Mouse (Mus musculus) ovary, adult 18-20 months (tissue): ENCODE measurements around the gene Hspa2.

Source experiments
- DNase-seq: peaks from one replicate; pipeline ENCODE4 v3.0.0; 2022; ENCODE audit warnings: low spot score, mixed read lengths

The Hspa2 gene

DNA sequence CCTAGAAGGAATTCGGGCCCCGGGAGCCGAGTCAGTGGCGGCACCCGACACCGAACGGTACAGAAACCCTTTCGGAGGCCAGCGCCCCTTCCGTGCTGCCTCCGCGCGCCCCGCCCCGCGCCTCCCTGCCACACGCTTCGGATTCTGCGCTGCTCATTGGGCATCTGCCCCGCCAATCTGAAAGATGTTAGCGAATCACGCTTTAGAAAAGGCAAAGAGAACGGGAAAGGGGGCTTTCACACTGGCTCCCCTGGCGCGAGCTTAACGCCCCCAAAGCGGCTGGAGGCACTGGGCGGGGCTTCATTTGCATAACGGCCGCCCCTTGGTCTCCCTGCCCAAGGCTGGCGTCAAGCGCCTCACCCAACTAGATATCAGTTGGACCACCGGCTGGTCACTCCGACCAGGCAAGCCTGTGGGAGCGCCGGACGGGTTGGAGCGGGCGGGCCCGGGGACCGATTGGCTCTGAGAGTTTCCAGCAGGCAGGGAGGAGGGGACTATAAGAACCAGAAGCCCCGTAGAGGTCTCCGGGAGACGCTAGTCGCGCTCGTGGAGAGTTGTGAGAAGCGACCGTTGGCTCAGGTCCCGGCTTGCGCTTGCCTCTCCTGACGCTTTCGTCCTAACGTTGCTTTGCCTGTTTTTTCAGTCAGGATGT, at the start of gene Hspa2:
Gene Hspa2, plus strand, starts transcription at position 291 of the 652 bp plus-strand sequence.
- DNase-seq: peak; percentile 100

DNA sequence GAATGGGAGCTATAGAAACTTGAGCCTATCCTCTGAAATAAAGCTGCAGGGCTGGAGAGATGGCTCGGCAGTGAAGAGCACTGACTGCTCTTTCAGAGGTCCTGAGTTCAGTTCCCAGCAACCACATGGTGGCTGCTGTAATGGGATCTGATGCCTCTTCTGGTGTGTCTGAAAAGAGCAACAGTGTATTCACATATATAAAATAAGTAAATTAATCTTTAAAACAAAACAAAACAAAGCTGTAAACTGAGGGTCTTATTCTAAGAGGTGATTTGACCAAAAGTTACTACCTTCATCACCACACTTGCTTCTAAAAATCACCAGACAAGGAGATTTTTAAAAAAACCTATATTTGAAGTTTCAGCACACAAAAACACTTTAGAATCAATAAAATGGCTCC, 43.1 kb upstream of the Hspa2 start:
- no peak for DNase-seq

DNA sequence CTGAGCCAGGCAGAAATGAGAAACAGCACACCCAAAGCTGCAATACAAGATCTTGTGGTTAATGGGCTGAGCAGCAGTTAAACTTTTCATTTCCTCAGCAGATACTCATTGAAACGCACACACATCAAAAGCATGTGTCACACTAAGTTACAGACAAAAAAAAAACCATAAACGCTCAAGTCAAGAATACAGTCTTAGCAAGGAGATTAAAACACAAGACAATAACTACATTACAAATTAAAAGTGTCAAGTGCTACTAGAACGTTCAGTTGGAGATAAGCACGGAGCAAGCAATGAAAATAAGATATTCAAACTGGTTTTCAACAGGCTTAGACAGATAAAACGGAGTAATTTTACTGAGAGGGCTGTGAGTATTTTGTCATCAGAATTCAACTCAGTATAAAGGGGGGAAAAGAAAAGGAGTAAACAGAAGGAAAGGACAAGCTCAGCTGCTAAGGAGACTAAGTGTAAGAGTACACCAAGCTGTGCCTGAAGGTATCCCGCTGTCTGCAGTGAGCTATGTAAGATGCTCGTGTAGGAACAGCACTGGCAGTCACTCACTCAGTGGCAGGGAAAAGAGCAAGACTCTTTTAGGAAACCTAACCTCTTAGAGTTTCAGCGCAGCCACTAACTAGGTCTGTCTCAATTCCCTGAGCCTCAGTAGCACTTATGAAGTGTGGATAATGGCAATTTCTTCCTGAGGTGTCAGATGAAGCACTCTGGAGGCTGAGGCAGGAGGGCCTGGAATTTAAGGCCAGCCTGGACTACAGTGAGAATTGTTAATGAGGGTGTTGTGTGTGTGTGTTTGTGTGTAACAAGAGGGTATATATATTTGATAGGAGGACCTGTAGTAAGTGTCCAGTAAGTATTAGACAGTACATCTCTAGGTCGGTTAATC, 42.3 kb upstream of the Hspa2 start:
- DNase-seq: no peak

DNA sequence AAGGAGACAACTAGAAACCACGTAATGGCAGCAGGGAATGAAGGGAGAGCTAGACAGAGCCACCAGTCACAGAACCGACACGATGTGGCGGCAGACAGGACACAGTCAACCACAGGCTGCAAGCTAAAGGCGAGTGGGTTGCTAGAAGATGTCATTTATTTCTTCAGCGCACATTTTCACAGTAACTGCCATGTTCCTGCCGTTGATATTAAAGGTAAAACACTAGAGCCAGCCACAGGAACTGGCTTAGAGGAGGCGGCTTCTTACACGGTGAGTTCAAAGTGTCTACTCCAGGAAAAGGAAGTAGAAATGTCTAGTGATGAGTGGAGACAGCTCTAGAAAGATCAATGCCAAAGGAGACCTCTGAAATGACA, 41.7 kb upstream of the Hspa2 start:
- no peak for DNase-seq

DNA sequence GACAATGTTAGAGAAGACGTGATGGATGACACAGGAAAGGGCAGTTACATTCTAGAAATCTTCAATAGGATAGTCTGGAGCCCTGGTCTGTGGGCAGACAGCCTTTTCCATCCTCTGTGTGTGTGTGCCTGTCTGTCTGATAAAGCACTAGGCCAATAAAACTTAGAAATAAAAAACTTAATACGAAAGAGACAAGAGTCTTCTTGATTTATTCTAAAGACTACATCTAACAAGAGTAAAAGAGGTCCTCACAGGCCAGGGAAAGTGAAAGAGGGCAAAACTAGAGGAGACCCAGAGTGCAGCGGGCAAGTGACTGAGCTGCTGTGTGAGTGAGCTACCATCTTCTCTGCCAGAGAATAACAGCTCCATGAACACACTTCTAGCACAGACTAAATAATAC, 37.7 kb upstream of the Hspa2 start:
- no peak for DNase-seq

DNA sequence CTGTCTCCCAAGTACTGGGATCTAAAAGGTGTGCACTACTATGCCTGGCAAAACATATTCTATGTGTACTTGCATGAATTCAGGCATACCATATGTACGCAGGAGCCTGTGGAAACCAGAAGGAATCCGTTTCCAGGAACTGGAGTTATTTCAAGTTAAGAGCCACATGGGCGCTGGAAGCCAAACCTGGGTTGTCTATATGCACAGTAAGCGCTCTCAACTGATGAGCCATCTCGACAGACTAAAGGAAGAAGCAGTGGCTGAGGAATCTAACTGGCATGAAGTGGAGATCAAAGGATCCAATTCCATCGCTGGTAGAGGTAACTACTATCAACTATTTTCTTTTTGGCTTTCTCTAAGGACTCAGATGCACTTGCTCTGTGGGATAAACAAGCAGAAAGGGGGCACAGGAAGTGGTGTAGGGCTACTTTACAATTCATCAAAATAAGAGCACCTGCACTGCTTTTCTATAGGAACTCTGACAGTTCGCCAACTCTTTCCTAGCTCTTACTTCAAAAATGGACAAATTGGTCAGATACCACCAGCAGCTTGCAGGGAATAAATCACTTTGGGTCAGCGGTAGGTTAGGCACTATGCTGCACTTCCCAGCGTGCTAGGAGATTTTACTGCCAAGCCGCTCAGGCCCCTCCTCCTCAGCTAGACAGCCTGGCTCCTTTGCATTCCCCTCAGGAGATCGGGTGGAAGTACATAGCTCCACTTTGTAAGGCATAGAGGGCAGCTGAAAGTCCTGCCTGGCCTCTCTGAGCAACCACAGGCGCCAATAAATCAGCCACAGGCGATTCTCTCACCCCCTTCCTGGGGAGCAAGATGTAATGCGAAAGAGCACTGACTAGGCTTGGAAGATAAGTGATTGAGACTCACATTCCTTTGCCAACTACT, 36.6 kb upstream of the Hspa2 start:
- no peak for DNase-seq

DNA sequence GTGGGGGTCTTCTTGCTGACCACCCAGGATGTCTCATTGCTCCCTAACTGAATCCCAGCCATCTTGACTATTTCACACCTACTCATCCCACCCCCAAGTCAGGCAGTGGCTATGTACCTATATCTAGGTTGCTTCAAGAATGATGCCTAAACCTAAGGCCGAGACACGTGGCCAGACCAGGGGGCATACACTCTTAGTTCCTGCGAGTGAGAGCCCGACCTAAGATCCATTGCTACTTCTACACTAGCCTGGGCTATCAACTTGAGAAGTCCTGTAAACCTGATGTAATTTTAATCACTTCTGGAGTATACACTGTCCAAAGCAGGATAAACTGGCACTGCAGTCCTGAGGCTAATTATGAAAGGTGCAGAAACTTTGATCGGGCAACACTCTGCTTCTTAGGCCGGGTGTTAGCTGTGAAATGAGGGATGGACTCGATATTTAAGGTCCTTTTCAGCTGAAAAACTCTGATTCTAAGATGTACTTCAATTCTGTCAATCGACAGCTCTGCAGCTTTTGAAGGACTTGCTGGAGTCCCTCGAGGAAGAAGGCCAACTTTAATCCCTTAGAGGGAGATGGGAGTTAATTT, 35.7 kb upstream of the Hspa2 start:
- no peak for DNase-seq

DNA sequence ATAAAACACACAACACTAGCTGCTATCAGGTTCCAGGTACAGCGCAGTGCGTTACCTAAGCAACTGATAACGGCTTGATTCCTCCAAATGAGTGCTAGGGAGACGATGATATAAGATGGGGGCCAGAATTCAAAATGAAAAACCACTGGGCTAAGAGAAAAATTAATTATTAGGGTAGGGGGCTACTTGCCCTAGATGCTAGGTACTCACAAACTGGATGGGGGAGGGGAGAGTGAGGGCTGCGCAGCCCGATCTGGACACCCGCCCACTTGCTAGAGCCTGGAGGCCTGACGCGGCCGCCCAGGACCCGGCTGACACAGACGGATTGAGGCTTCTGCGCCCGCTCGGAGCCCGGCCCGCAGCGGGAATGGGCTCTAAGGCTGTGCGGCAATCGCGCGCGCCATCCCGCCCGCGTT, 35.2 kb upstream of the Hspa2 start:
- peak; percentile 16 for DNase-seq

DNA sequence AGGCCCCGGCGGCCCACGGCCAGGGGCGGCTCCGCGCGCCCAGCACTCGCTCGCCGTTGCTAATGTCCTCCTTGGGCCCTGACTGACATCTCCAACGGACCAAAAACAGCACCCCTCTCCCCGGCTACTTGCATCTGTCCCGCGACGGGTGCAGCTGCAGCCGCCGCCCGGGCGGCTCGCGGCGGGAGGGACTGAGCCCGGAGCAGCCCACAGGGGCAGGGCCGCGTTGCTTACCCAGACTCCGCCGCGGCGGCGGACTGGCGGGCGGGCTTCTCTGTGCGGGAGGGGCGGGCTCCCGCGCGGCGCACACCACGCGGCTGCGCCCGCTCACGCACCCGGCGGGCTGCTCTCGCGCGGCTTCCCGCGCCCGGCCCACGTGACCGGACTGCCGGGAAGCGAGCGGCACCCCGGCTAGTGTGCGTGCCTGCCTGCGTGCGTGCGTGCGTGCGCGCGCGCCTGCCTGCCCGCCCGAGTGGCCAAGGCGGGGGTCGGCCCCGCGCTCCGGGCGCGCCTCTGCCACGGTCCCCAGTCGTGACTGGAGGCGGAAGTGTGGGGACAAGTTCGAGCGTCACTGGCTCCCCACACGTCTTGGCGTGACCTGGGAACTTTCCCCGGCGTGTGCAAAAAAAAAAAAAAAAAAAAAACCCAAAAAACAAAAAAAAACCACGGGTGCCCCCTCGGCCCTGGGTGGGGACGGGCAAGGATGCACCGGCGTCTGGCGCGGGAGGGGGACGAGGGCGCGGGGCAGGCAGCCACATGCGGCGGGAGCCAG, 34.6 kb upstream of the Hspa2 start, which contains the start of gene Zbtb25:
Gene Zbtb25, minus strand, starts transcription at position 397 of the 772 bp plus-strand sequence.
- DNase-seq: peak; percentile 81

DNA sequence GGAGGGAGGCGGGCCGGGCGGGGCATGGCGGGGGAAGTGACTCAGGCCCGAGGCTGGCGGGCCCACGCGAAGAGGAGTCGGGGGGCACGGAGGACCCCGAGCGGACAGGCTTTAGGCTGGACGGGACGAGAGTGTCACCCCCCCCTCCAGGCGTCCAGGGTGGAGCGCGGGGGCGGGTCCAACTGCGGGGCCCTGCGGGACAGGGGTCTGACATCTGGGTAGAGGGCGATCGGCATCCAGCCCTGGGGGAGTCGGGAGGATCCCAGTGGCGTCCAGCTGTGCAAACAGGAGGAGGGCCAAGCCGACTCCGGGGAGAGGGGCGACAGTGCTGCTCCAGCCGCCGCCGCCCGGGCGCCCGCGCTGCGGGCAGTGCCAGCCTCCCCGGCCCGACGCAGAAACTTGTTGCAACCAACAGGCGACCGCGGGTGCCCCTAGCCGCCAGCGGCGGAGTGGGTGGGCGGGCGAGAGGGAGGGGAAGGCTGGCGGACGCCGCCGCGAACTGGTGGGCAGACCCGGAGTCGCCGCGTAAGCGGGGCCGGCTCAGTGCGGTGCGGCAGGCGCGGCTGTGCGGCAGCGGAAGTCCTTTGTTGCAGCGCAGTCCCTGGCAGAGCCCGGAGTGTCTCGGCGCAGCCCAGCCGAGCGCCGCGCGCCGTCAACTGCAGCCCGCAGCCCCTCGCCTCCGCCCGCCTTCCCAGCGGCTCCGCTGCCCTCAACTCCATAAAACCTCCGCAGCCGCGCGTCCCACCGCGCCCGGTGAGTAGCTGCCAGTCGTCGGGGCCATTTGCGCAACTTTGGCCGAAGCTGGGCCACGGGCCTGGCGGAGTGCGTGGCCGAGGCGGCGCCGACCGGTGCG, 33.8 kb upstream of the Hspa2 start, which contains the start of gene Zbtb1:
Gene Zbtb1, plus strand, starts transcription at position 289 of the 853 bp plus-strand sequence.
- peak; percentile 80 for DNase-seq

DNA sequence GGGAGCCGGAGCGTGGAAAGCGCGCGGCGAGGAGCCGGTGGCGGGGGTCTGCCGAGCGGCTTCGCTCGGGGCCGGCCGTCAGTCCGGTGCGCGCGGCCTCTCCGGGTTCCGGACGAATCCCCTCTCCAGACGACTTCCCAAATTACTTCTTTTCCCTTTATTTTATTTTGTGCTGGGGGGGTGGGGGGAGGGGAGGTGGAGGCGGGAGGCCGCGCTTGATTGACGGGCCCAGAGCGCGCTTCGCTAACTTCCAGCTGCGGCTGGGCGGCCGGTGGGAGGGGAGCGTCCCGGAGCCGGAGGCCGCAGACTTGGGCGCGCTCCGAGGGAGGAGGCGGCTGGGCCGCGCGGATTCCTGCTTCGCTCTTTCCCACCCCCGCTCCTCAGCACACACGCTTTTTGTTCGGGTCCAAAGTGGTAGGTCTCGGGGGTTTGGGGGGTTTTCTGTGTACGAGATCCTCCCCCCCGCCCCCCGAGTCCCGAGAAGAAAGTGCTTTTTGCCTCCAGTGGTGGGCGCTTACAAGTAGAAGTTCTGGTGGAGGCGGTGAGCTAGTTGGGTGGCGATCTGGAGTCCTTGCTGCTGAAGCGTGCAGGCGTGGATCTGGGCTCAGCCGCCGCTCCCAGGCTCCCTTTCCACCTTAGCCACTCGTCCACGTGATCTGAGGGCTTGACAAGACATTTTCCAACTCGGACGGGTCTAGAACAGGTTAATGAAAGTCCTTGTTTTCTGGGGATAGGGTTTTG, 33.0 kb upstream of the Hspa2 start:
- peak; percentile 76 for DNase-seq

DNA sequence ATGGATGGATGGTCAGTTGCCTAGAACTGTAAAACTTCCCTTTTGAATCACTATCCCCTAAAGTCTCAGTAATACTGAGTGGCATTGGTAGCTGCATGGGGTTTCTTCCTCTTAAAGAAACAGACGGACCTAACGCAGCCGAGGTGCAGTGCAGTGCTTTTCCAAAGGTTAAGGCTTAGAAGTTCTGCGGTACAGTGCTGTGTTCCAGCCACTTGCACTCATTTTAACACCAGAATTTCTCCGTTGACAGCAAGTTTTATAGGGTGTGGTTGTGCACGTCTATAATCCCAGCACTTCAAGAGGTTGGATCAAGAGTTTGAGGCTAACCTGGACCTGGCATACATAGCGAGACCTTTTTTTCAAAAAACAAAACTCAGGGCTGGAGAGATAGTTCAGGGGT, 31.9 kb upstream of the Hspa2 start:
- DNase-seq: no peak

DNA sequence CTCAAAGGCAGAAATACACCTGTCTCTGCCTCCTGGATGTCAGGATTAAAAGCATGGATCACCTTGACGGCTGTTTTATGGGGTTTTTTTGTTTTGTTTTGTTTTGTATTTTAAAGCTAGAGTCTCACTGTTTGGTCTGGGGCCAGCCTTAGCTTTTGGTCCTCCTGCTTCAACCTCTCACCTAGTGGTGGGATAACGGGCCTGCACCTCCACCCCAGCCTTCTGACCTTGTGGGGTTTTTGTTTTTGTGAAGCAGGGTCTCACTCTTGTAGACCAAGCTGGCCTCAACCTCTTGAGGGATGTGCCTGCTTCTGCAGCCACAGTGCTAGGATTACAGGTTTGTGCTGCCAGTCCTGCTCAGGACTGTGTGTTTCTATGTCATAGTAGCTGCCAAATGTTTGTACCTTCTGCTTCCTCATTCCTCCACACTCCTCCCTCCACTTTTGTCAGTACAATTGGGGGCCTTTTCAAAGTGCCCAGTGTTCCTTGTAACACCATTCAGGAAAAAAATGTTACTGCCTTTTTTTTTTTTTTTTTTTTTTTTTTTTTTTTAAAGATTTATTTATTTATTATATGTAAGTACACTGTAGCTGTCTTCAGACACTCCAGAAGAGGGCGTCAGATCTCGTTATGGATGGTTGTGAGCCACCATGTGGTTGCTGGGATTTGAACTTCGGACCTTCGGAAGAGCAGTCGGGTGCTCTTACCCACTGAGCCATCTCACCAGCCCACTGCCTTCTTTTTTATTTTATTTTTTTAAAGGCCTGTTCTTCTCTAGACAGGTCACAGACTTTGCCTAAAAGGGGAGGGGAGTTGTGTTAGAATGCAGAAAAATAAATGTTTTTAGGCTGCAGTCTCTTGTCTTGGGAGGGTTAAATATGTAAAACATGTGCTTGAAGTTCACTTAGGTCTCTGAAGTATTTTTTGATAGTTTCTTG, 30.8 kb upstream of the Hspa2 start:
- no peak for DNase-seq

DNA sequence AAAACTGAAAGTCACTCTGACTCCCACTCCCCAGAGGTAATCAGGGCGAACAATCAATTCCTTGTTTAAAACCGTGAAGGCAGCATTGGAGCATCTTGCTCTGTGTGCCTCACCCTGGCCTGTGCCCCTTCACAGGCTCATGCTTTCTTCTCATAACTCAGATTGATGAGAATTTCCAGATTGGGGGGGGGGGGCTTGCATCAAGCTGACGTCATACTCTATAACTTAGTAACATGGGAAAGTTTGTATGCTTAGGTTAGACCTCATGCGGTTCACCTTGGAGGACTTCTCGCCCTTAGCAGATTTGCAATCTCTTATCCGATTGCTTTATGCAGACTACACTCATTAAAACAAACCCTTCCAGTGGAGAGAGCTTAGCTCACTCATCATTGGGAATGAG, 30.0 kb upstream of the Hspa2 start:
- DNase-seq: no peak

DNA sequence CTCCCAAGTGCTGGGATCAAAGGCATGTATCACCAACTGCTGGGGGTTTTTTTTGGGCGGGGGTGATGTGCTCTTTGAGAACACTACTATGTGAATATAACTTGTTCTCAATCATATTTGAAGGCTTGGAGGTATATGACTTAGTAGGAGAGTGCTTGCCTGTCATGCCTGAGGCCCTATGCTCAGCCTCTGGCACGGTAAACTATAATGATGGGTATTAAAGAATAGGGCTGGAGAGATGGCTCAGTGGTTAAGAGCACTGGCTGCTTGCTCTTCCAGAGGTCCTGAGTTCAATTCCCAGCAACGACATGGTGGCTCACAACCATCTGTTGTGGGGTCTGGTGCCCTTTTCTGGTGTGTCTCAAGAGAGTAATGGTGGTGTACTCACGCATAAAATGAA, 29.1 kb upstream of the Hspa2 start:
- no peak for DNase-seq

DNA sequence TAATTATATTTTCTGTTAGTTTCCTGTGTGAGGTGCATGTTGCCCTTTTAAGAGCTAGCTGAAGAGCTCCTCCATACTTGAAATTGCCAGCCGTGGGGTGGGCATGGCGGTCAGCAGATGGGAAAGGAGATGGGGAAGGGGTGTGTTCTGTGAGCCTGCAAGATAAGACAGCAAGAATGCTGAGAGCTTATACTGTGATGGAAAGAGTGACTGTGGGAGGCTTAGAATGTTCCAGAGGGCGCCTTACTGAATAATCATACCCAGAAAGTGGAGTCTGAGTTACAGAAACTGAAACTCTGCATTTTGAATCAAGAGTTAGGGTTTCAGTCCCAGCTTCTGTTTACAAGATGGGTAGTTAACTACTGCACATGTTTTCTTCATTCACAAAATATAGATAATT, 28.5 kb upstream of the Hspa2 start:
- DNase-seq: no peak

DNA sequence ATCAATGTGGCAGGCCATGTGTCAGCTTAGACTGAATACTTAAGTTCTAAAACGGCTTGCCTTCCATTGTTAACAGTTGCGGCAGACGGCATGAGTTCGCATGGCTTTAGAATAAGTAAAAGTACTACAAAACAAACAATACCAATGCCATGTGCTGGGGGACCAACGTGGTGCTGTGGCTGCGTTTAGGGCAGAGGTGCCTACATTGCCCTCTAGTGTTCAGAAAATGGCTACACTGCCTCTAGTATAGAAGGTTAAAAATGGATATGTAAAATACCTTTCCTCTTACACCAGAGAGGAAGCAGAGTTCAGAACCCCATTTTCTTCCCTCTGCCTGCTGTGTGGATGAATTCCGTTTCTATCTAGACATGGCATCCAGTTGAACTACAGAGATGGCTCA, 27.3 kb upstream of the Hspa2 start:
- DNase-seq: no peak

DNA sequence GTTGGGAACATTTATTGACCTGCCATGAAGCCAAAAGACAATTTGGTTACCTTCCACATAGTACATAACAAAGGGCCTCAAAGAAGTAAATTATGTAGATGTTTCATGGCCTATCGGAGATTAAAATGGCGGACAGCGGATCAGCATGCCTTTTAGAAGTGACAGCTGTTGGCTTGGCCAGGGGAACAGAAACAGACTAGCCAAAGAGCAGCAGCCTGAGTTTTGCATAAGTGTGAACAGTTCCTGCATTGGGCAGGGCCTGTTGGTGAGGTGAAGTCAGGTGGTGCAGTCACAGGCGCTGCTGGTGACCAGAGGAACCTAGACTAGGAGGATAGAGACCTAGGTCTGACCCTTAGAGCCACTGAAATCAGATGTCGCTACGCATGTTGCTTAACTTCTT, 26.9 kb upstream of the Hspa2 start:
- DNase-seq: no peak
